Mouse (Mus musculus) megakaryocyte, embryonic 14.5 days (primary cell): ENCODE measurements around the gene Tram2.

Source experiments
- FLI1 ChIP-seq: IDR thresholded peaks from 2 replicates; pipeline ENCODE4 v1.6.1; 2012; ENCODE audit warnings: low read length, inconsistent platforms, mixed read lengths
- GATA1 ChIP-seq: IDR thresholded peaks from 3 replicates; pipeline ENCODE4 v1.6.1; 2012; ENCODE audit warnings: mixed read lengths, low read length, inconsistent platforms, borderline replicate concordance

- no peak for TF ChIP-seq GATA1
- TF ChIP-seq FLI1, result no peak
Observed at GRCm38 (mm10) chr1:21064153-21064552, 14.9 kb downstream of the Tram2 start.
